Mouse (Mus musculus) lung, adult 2 months (tissue): Measurements from ENCODE around the gene Atp1b1.

ENCODE experiments used
- CTCF ChIP-seq: fragments of 200-500 bp; IDR thresholded peaks from 2 replicates; pipeline ENCODE4 v1.5.1; 2011; ENCODE audit warnings: mild to moderate bottlenecking, low read length, control low read depth; ENCODE audit not compliant: insufficient read depth
- POLR2A ChIP-seq: fragments of 200-500 bp; IDR thresholded peaks from 2 replicates; pipeline ENCODE4 v1.6.1; 2011; ENCODE audit warnings: low read depth, mild to moderate bottlenecking, control low read depth, low read length, borderline replicate concordance; ENCODE audit errors: extremely low read depth

GRCm38 (mm10) chr1:164446535-164446934, 11.6 kb downstream of the Atp1b1 start:
- TF ChIP-seq POLR2A: no peak
- TF ChIP-seq CTCF: no peak
